Mouse (Mus musculus) adrenal gland, postnatal 25 days (tissue): ENCODE results near the gene Rapgef5. TPM values are rescaled to one million over a fixed set of nuclear protein-coding genes. Genes with fewer than 3 reads are reported as not detected.
"Not testable (repeated sequence)": the region's sequence is repeated elsewhere in the genome, so short reads cannot be mapped to it uniquely, and the experiment has no call there.

Source experiments
- DNase-seq: peaks from one replicate; pipeline ENCODE4 v3.0.0; 2021; ENCODE audit warnings: mixed read lengths
- total RNA-seq: library from RNA; stranded (reverse); gene quantifications from 2 replicates; pipeline ENCODE4 v1.2.3, GENCODE M21; 2021

The Rapgef5 gene
- total RNA-seq, 1 experiment from 2014 or later, result 41.8 TPM

DNA sequence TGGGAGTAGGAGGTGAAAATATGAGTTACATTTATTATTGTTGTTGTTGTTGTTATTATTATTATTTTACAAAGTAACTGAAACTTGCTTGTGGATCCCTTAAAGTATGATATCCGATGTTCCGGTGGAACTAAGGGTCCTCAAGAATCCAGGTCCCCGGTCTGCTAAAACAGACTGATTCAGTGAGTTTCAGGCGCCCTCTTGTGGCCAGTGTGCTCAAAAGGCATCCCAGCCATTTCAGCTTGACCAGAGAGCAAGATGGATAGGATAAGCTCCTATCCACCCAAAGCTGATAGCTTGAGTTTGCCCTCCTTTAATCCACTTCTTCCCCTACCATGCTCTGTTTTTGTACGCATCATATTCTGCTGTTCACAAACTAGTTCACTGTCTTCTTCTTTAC is 252.8 kb downstream of the Rapgef5 start:
- DNase-seq, result peak; percentile 76

DNA sequence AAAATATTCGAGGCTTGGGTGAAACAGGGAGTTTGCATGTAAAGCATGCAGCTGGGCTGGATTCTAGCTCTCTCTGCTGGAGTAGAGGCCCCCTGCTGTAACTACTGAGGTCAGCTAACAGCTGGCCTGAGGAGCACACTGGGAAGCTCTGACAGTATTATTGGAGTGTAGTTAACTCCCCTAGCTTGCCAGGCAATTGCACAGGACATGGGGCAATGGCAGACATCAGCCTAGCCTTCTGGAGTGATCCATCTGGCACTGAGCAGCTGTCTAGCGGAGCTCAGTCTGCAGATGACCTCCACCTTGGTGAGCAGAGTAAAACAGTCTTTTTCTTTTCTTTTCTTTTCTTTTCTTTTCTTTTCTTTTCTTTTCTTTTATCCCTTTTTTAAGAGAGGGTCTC is 253.9 kb downstream of the Rapgef5 start:
- DNase-seq, result no peak

DNA sequence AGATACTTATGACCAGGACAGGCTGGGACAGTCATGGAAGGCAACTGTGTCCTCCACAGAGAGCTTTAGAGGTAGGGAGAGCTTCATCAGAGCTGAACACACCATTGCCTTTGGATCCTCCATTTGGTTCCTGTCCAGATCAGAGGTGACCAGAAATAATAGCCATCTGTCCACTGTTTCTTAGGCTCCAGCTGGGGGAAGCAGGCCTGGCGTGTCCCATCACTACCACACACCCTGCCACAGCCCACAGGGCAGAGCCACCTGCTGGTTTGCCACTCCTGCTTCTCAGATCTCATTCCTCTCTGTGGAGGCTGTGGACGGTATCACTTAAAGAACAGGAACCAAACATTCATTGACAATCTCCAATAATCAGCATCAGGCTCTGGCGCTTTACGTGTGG is 254.9 kb downstream of the Rapgef5 start:
- no peak for DNase-seq

DNA sequence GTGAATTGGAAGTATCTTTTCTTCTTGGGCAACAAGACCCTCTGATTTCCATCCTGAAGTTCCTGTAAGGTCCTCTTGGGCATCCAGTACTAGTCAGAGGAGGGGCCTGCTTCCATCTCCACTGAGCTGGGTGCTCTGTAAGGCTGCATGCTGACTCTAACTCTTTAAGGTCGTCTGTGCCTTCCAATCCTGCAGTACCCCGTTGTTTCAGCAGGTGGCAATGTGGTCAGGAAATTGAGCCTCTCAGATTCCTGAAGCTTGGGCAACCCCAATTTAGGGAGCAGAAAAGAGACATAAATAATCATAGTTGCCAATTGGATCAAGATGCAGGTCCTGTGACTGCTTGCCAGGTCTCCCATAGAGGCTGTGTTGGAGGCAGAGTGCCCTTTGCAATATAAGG is 256.4 kb downstream of the Rapgef5 start:
- peak; percentile 64 for DNase-seq

DNA sequence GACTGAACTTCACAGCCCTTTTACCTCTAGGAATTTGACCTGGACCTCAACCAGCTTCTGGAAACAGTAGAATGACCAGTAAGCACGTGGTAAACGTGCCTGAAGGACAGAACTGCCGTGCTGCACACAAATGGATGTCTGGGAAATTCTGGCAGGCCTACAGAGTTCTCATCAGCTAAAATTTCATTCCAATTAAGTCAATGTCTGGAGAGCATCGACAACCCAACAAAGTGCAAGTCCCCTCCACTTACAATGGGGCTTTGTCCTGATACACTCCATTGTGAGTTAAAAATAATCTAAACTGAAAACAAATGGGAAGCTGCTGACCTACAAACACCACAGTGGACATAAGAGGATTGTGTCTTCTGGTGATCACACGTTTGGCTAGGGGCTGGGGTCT is 260.6 kb downstream of the Rapgef5 start:
- DNase-seq, result no peak

DNA sequence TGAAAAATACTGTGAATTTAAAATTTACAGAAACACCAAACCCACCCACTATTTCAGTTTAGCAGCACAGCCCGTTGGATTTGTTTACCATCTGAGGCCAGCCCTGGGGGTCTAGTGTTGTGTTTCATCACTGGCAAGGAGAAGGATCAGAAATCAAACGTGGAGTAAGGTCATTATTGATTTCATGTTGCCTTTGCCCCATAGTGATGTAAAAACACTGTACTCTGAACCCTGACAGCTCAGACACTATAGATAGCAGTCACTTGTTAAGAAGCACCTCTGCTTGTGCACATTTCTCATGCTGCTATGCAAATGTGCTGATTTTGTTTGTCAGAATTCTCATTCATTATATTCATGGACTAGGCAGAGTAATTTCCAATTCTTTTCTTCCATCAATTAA is 265.1 kb downstream of the Rapgef5 start:
- DNase-seq, result no peak

DNA sequence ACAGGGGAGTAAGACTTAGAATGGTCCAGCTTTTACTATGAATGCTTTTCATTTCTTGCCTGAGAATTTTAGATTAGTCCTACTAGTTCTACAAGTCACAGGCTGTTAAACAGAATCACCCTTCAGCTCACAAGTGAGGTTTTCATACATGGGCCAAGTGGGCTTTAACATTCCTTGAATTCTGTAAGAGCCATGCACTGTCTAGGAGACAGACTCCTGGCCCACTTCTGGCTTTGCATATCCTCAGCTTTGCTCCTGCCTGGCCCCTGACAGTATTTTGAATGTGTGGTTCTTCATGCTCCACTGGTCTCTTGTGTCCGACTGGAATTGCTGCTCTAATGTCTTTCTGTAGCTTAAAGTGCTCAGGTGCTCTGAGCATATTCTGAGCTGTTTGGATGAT is 267.1 kb downstream of the Rapgef5 start:
- DNase-seq, result no peak

DNA sequence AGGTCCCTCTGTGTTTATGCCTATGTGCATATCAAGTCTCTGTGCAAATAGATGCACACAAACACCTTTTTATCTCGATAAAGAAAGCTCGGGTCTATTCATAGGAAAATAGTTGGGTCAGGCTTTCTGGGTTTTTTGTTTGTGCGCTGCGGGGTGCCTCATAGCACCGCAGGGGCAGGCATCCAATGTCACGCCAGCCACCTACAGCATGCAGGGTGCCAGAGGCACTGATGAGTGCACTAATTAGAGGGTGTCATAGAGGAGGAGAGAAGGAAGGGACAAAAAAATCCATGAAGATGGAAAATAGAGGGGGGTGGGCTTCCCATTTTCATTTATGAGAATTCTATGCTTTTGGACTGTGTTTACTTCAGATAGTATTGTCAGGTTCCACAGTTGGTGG is 270.3 kb downstream of the Rapgef5 start:
- no peak for DNase-seq

DNA sequence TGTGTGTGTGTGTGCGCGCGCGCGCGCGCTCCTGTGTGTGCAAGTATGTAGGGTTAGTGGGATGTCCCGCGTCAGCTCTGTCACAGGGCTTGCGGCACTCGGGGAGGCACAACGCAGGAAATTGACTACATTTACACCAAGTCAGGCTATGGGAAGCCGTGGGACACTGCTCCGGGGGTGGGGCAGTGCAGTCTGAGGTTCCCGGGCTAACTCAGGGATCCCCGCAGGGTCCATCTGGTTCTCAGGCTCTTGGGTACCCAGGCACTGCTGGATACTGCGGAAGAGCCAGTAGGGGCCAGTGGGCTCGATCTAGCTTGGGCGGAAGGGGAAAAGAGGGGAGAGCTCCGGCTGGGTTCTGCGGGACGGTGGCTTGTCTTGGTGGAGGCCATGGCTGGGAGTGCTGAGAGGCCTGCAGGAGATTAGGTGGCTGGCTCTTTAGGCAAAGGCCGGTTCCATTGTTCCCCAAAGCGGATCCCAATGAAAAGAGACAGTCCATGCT is 272.3 kb downstream of the Rapgef5 start:
- DNase-seq, result no peak

DNA sequence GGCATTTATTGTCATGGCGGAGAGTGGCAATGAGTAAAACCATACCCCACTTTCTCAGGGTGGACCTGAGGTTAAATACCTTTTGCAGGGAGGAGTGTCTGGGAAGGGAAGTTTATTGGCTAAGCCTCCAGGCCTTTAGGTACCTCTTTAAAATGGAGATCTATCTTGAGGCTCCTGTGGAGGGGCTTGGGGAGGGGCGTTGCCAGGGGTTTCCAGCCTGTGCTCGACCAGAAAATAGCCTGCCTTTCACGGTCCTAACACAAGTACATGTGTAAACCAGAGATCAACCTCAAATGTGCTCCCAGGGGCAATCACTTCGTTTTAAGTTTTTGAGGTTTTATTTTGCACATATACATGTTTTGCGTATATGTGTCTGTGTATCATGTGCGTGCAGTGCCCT is 272.7 kb downstream of the Rapgef5 start:
- DNase-seq, result no peak

DNA sequence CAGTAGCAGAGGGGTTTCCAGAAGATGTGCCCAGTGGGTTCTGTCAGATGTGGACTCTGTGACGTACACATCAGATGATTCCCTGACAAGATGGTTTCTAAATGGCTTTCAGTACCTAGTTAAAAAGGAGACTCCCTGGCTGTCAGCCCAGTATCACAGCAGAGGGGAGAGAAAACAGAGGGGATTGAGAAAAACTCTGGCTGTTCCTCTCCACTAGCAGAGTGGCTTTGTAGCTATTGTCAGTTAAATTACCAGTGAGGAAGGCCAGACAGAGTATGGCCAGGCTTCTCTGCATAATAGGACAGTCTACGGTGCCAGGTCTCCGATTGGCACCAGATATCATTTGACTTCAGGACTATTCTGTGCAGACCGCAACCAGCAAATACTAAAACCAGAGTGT is 279.0 kb downstream of the Rapgef5 start:
- DNase-seq, result no peak

DNA sequence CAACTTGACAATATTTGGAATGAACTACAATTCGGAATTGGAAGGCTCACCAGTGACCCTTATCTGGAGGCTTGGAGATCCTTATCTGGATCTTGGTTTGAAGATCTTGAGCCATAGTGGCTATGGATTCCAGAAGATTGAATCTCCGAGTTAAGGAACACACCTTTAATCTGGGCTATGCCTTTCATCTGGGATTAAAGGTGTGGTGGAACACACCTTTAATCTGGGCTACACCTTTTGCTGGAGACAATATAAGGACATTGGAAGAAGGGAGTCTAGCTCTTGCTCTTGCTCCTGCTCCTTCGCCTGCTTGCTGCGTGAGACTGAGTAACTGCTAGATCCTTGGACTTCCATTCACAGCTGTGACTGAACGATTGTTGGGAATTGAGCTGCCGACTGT is 287.7 kb downstream of the Rapgef5 start, which contains the start of gene Cdca7l:
Gene Cdca7l (plus strand): TSS at position 301 of the 400 bp plus-strand sequence.
- not testable (repeated sequence) for DNase-seq

DNA sequence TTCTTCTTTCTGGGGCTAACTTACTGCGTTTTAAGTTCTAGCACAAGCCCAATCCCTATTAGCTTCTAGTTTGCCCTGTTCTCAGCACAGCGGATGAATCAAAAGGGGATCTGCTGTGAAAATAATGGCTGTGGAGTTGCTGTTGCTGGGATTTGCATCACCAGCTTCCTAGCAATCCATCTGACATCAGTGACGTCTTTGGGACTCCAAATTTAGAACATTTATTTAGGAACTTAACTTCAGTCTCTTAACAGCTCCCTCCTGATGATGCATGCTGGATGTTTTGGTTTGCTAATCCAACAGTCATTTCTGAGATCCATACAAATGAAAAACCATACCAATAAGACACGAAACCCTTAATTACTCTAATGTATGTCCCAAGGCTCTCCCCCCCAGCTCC is 289.3 kb downstream of the Rapgef5 start:
- DNase-seq, result no peak

DNA sequence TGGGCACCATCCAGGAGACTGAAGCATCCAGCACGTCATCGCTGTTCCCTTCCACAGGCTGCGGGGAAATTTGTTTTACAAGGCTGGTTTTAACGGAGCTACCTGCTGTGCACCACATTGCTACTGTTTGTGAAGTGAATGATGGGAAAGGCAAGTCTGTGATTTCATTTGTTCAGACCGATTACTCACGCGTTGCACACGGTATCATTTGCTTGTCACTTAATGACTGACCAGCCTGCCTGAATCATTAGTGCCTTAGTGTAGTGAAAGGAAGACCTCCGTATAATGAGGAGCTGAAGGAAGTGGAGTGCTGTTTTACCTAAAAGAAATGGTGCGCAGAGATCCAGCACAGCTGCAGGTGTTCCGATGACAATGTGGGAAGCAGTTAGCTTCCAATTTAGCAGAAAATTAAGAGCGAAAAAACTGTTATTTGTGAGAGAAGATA is 289.8 kb downstream of the Rapgef5 start:
- DNase-seq, result no peak

DNA sequence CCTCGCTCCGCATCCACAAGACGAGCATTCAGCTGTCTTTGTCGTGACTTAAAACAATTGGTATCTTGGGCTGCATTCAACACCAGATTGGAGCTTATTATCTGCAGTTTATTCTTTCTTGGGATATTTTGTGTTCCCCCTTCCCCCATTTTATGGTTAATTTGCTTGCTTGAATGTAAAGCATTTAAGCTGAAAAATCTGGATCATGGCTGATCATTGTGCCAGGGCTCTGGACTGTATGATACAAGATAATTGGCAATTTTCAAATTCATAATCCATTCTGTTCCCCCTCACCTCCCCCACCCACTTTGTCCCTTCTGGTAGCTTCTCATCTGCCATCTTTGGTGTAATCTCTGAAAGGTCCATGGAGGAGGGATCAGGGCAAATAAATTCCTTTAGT is 290.2 kb downstream of the Rapgef5 start:
- DNase-seq, result no peak

DNA sequence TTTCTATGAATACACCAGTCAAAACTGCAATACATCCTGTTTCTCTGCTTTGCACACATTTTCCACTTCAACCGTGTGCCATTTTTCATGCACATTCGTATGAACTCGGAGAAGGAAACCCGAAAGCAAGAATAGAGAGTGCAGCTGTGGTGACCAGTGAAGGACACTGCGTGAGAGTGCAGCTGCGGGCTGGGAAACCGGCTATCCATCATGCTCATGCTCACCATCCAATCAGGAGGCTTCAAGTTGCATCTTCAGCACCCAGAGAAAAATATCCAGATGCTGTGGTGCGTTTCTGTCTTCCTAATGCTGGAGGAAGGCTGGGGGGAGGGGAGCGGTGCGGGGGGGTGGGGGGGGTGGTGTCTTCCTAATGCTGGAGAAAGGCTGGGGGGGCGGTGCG is 291.4 kb downstream of the Rapgef5 start:
- DNase-seq, result no peak

DNA sequence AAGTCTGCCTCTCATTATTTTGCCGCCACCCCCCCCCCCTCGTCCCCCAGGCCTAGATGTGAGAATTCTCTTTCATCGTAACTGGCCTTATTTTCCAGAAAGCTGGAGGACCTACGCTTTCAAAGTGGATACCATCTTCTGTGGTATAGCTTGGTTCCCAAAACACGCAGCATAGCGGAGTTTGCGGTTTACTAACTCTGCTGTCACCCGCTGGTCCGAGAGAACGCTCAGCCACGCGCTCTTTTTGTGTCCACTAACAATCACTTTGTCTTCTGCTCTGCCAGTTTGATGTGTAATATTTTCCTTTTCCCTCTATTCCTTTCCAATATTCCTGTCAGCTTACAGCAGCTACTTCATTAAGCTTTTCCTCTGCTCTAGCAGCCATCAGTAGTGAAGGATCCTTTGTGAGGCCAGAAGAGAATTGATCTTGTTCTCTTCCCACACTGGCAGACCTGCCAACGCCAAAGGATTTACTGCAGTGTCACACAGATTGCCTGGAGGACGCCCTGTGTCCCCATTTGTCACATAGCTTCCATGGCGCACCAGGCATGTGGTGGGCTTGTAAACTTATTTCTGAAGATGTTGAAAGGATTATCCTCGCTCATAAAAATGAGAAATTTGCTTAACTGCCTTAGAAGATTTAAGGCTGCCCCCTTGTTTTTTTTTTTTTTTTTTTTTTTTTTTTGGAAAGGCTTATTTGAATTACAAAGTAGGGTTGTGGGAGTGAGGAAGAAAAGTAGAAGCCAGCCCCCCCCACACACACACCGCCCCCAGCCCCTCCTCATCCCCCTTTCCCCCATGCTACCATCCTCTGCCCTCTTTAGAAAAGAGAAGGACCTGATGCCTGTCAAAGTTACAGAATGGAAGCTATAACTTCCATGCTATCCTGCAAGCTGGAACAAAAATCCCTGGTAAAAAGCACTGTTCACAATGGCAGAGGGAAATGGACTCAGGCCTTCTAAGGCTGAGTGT is 292.4 kb downstream of the Rapgef5 start:
- DNase-seq, result no peak
